Mouse (Mus musculus) neural tube, embryonic 14.5 days (tissue): ENCODE measurements at regions not wholly inside any gene's neighbourhood (a gene's known extent, or its start where the extent isn't known, plus 50 kb on each side); places are given as distances from the start of the nearest gene placed in this dataset.
"Not testable (repeated sequence)": the region's sequence is repeated elsewhere in the genome, so short reads cannot be mapped to it uniquely, and the experiment has no call there.

Source experiments
- ATAC-seq: fragments of 200-750 bp; cut with Nextera tagmentation; 2 replicates; pipeline ENCODE4 v1.8.0; 2017; ENCODE audit warnings: low read depth, mild to moderate bottlenecking, moderate TSS enrichment, moderate library complexity
- H3K27ac ChIP-seq: fragments of 300-500 bp; sonication (generic); 2 replicates; pipeline ENCODE4 v1.5.1; 2014; ENCODE audit warnings: low read depth, mild to moderate bottlenecking, control low read depth, low read length, moderate library complexity, mixed read lengths
- H3K27me3 ChIP-seq: fragments of 300-500 bp; sonication (generic); 2 replicates; pipeline ENCODE4 v1.6.1; 2014; ENCODE audit warnings: low read length; ENCODE audit not compliant: control insufficient read depth, insufficient read depth
- H3K36me3 ChIP-seq: fragments of 300-500 bp; sonication (generic); 2 replicates; pipeline ENCODE4 v1.6.1; 2014; ENCODE audit warnings: low read length, mixed read lengths; ENCODE audit not compliant: control insufficient read depth, insufficient read depth
- H3K4me1 ChIP-seq: fragments of 300-500 bp; sonication (generic); 2 replicates; pipeline ENCODE4 v1.6.1; 2014; ENCODE audit warnings: low read length; ENCODE audit not compliant: control insufficient read depth, insufficient read depth
- H3K4me2 ChIP-seq: fragments of 300-500 bp; sonication (generic); 2 replicates; pipeline ENCODE4 v1.6.1; 2014; ENCODE audit warnings: mild to moderate bottlenecking, low read depth, low read length, control low read depth
- H3K4me3 ChIP-seq: fragments of 300-500 bp; sonication (generic); 2 replicates; pipeline ENCODE4 v1.5.1; 2014; ENCODE audit warnings: low read depth, low read length, control low read depth, mixed read lengths
- H3K9ac ChIP-seq: fragments of 300-500 bp; sonication (generic); replicated peaks from 2 replicates; pipeline ENCODE4 v1.6.1; 2014; ENCODE audit warnings: low read depth, mild to moderate bottlenecking, control low read depth, low read length, mixed read lengths
- H3K9me3 ChIP-seq: fragments of 300-500 bp; sonication (generic); 2 replicates; pipeline ENCODE4 v1.6.1; 2016; ENCODE audit warnings: low read length; ENCODE audit not compliant: control insufficient read depth
- WGBS: fragments of 180-500 bp; shearing (Covaris S2); extraction: QIAGEN DNeasy Blood & Tissue Kit; methylation state at CpG from one replicate; pipeline ENCODE4 v1.1.7; 2014; 5-methylcytosine and 5-hydroxymethylcytosine counted together

DNA sequence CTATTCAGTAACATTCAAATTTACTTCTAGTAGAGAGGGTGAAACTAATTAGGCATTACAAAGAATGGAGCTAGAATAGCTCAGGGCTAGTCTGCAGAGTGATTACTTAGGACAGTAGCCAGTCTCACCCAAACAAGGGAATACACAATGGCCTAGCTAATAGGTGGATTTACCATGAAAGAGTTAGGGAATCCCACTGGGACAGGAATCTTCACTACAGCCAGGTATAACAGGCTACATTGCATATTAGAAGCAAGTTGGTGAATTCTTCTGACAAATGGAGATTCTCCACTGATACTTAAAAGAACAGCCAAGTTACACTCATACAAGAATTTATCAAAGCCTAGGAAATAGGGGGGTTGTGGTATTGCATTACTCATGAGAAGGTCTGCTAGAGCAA lies 670.2 kb upstream of the Chrm3 start:
- H3K4me1 ChIP-seq, H3K9ac ChIP-seq, H3K9me3 ChIP-seq, H3K27me3 ChIP-seq, H3K4me3 ChIP-seq, H3K4me2 ChIP-seq, H3K27ac ChIP-seq, H3K36me3 ChIP-seq, ATAC-seq: not testable (repeated sequence)

DNA sequence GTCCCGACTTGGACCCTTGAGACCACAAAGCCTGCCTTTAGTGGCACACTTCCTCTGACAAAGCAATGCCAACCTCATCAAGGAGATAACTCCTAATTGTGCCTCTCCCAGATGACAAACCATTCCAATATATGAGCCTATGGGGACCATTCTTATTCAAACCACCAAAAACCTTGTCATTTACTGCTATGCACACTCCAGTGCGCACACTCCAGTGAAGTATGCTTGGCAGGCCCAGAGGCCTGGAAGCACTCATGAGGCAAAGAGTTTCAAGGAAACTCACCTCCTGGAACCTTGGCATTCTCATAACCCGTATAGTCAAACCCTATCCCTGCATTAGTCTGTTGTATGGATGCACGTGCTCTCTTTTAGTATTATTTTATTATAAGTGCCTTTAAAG lies 669.7 kb upstream of the Chrm3 start:
- WGBS, result 77% methylated on average over 4 of the region's 4 CpGs
- H3K9me3 ChIP-seq, result no peaks in the 10 kb centered on the region
- ATAC-seq, result no peak

DNA sequence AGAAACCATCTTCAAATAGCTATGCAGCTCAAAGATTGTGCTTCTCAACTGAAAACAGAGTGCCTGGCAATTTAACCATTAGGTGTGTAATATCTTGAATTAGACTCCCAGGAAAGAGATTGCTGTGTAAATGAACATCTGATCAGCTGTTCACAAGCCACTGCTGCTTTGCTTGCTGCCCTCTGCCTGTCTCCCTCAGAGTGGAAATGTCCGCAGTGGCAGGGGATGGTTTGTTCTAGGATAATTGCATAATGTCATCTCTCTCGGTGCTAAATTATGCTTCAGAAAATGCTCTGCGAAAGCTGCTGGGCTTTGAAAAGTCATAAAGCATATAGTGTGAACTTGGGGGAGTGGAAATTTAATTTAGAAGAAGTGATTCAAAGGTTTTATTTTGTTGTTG lies 665.3 kb upstream of the Chrm3 start:
- Histone ChIP-seq H3K9me3 (no peaks in the 10 kb centered on the region), H3K27ac (no peak overlapping the region), H3K36me3 (no peaks in the 10 kb centered on the region), H3K27me3 (no peaks in the 10 kb centered on the region), H3K9ac (no peak overlapping the region), H3K4me1 (no peaks in the 10 kb centered on the region), H3K4me3 (no peak overlapping the region), H3K4me2 (no peak overlapping the region)
- no peak for ATAC-seq
- 51% methylated on average over 3 of the region's 3 CpGs for WGBS

More for the DNA sequence above, 669.7 kb upstream of the Chrm3 start:
- Histone ChIP-seq H3K4me3 (no peak overlapping the region), H3K36me3 (no peaks in the 10 kb centered on the region), H3K27ac (no peak overlapping the region), H3K27me3 (no peaks in the 10 kb centered on the region), H3K4me1 (no peaks in the 10 kb centered on the region), H3K4me2 (no peak overlapping the region), H3K9ac (no peak overlapping the region)

DNA sequence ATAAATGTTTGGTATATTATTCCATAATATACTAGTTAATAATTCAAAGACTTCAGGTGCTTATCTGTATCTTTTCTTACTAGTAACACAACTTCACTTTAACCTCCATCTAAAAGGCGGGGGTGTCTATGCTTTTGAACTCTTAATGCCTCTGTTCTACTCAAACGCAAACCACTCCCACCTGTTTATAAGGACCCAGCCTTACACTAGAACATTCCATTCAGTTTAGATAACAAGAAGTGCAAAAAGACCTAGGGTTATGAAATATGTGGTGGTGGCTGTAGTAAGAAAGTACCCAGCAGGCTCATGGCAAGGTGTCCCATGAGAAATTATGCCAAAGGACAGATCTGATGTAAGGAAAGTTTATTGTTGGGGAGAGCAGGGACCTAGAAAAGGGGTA lies 663.8 kb upstream of the Chrm3 start:
- no peak for ATAC-seq
- H3K4me1 ChIP-seq, result no peaks in the 10 kb centered on the region
- no peak overlapping the region for H3K4me3 ChIP-seq
- WGBS, result 94% methylated on average over 2 of the region's 2 CpGs
- no peak overlapping the region for H3K9ac ChIP-seq
- H3K4me2 ChIP-seq, result no peak overlapping the region
- no peak overlapping the region for H3K27ac ChIP-seq
- H3K36me3 ChIP-seq, result no peaks in the 10 kb centered on the region
- no peaks in the 10 kb centered on the region for H3K27me3 ChIP-seq
- H3K9me3 ChIP-seq, result no peaks in the 10 kb centered on the region

DNA sequence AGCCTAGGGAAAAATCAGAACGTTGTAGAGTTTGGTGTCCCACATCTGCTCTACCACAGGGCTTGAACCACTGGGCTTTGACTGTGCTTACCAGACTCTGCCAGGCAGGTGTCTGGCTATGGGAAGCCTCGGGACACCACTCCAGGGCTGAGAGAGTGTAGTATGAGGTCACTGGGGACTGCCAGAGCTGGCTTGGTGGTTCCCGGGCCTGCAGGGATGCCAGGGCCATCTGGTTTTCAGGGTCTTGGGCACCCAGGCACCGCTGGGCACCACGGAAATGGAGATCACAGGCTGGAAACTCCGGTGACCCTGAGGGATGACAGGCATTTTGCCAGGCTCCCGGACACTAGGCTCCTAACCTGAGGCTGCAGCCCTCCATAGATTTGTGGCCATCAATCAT lies 656.9 kb upstream of the Chrm3 start:
- Histone ChIP-seq H3K9ac (no peak overlapping the region), H3K27ac (no peak overlapping the region), H3K9me3 (no peaks in the 10 kb centered on the region), H3K27me3 (no peaks in the 10 kb centered on the region), H3K4me2 (no peak overlapping the region), H3K36me3 (no peaks in the 10 kb centered on the region), H3K4me1 (no peaks in the 10 kb centered on the region), H3K4me3 (no peak overlapping the region)
- WGBS, result 91% methylated on average over 7 of the region's 7 CpGs
- no peak for ATAC-seq

DNA sequence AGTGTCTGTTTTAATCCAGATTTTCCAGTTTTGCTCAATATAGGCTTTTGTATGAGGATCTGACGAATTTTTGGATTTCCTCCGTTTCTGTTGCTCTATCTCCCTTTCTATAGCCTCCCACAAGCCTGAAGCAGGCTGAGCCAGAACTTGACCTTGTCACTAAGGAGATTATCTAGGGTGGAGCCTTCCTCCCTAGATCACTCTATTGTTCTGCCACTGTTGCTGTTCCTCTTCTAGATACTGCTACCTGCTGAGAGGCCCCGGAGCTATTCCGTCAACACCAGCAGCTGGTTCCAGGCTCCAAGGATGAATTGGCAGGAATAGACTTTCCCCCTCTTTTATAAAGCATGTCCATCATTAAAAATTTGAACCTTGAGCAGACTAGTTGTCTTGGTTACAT lies 644.7 kb upstream of the Chrm3 start:
- no peak for ATAC-seq
- Histone ChIP-seq H3K4me3 (no peak overlapping the region), H3K27me3 (no peaks in the 10 kb centered on the region), H3K27ac (no peak overlapping the region), H3K9ac (no peak overlapping the region), H3K4me1 (no peaks in the 10 kb centered on the region), H3K4me2 (no peak overlapping the region), H3K36me3 (no peaks in the 10 kb centered on the region), H3K9me3 (no peaks in the 10 kb centered on the region)
- 39% methylated on average over 4 of the region's 4 CpGs for WGBS

DNA sequence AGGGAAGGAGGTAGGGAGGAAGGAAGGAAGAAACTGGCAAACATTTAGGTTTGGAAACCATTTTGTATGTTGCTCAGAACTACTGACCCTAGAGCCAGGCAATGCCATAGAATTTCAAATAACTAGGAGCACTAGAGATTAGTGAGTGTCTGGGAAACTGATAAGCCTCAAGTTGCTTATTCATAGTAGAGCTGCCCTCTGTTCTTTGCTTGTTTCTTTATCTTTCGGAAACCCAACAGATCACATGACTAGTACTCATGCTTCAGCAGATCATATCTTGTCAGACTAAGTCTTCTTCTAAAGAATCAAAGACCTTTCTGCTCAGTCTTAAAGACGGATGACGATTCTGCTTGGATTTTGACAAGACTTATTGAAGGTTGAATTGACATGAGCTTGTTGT lies 630.5 kb upstream of the Chrm3 start:
- no peak overlapping the region for H3K4me2 ChIP-seq
- no peaks in the 10 kb centered on the region for H3K27me3 ChIP-seq
- H3K9me3 ChIP-seq, result no peaks in the 10 kb centered on the region
- 96% methylated on average over 3 of the region's 3 CpGs for WGBS
- no peak for ATAC-seq
- no peak overlapping the region for H3K4me3 ChIP-seq
- no peaks in the 10 kb centered on the region for H3K36me3 ChIP-seq
- H3K4me1 ChIP-seq, result no peaks in the 10 kb centered on the region
- H3K9ac ChIP-seq, result no peak overlapping the region
- no peak overlapping the region for H3K27ac ChIP-seq

DNA sequence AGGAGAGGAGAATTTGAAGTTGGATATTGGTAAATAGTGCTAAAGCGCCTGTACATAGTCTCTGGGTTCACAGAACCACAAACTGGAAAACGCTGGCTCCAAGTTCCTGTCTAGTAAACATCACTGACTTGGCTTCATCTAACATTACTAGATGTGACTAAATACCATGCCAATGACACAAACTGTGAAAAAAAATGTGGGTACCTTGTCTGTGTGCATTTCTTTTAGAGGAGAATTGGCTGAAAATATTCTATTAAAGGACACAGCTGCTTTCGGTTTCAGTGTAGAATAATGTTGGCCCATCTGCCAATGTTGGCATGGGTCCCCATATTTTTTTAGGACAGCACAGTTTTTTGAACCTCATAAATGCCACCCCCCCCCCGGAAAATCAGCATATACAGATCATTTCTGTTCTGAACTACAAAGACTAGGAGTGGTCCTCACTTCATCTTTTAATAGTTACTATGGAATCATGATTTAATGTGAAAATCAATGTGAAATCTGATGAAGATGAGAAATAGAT lies 629.9 kb upstream of the Chrm3 start:
- Histone ChIP-seq H3K9ac (no peak overlapping the region), H3K9me3 (no peaks in the 10 kb centered on the region), H3K4me1 (no peaks in the 10 kb centered on the region), H3K27me3 (no peaks in the 10 kb centered on the region), H3K4me2 (no peak overlapping the region), H3K4me3 (no peak overlapping the region), H3K36me3 (no peaks in the 10 kb centered on the region), H3K27ac (no peak overlapping the region)
- no peak for ATAC-seq
- WGBS, result 91% methylated on average over 4 of the region's 4 CpGs

DNA sequence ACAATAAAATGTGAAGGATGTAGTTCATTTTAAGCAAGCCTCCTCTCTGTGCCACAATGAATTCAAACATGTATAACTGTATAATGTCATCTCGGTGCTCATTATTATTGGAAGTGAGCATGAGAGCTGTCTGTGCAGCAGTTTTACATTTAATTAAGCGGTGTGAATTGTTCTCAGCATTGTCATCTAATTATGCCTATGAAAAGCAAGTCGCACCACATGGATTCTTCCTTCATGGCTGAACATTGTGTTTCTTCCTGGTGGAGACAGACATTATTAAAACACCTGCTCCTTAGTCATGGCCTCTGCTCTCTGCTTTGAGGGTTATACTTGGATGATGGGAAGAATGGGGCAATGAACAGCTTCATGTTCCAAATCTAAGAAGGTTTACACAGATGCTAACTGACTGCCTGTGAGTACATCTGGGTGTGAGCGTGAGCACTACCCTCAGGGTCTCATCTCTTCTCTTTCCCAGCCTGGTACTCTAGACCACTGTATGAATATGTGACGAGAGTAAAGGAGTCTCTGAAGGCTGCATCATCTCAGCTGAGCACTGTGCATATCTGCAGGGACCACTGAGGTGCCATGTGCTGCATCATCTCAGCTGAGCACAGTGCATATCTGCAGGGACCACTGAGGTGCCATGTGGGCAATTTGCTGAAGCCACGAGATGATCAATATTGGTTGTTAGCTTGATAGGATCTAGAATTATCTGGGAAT lies 628.6 kb upstream of the Chrm3 start:
- H3K9ac ChIP-seq, result no peak overlapping the region
- H3K27me3 ChIP-seq, result no peaks in the 10 kb centered on the region
- H3K9me3 ChIP-seq, result no peaks in the 10 kb centered on the region
- H3K27ac ChIP-seq, result no peak overlapping the region
- no peaks in the 10 kb centered on the region for H3K36me3 ChIP-seq
- WGBS, result 52% methylated on average over 6 of the region's 6 CpGs
- no peak overlapping the region for H3K4me3 ChIP-seq
- H3K4me1 ChIP-seq, result no peaks in the 10 kb centered on the region
- ATAC-seq, result peak; percentile 68; the same call in 1 of the 2 replicates
- H3K4me2 ChIP-seq, result no peak overlapping the region
